Mouse (Mus musculus) heart, postnatal 0 days (tissue): ENCODE results near the gene Usp10.

ENCODE experiments used
- CTCF ChIP-seq: IDR thresholded peaks from 2 replicates; pipeline ENCODE4 v1.5.1; 2016; ENCODE audit warnings: antibody characterized with exemption, control low read depth, low read depth
- EP300 ChIP-seq: IDR thresholded peaks from 2 replicates; pipeline ENCODE4 v1.6.1; 2016; ENCODE audit warnings: antibody characterized with exemption, low read depth

- TF ChIP-seq CTCF (no peak), EP300 (no peak)
Observed at GRCm38 (mm10) chr8:119986174-119986573, 76.0 kb downstream of the Usp10 start.
